Mouse (Mus musculus) liver, embryonic 14.5 days (tissue): ENCODE results near the gene Phxr2. TPM values are rescaled to one million over a fixed set of nuclear protein-coding genes. Genes with fewer than 3 reads are reported as not detected.
A peak's percentile ranks its signal among the peaks of the same experiment; 100 is the strongest.

Experiments used
- ATAC-seq: fragments of 200-750 bp; cut with Nextera tagmentation; 2 replicates; pipeline ENCODE4 v1.8.0; 2017; ENCODE audit warnings: moderate number of reproducible peaks, mild to moderate bottlenecking, moderate library complexity; ENCODE audit not compliant: insufficient read depth
- DNase-seq, 3 experiments: peaks; one replicate each; pipeline ENCODE4 v3.0.0-alpha.2; 2012 to 2013; ENCODE audit warnings: low read depth in 3 of 3, low spot score in 3 of 3
- H3K27ac ChIP-seq: fragments of 300-500 bp; sonication (generic); 2 replicates; pipeline ENCODE4 v1.5.1; 2014; ENCODE audit warnings: moderate library complexity, mild to moderate bottlenecking, control low read depth, inconsistent platforms
- H3K27me3 ChIP-seq: fragments of 300-500 bp; sonication (generic); 2 replicates; pipeline ENCODE4 v1.6.1; 2014; ENCODE audit warnings: mild to moderate bottlenecking, low read length, moderate library complexity; ENCODE audit not compliant: control insufficient read depth, insufficient read depth
- H3K36me3 ChIP-seq: fragments of 300-500 bp; sonication (generic); replicated peaks from 2 replicates; pipeline ENCODE4 v1.6.1; 2014; ENCODE audit warnings: low read depth; ENCODE audit not compliant: control insufficient read depth, insufficient read depth
- H3K4me1 ChIP-seq, 2 experiments: fragments of 200-500 bp in 1 of 2; fragments of 300-500 bp in 1 of 2; sonication (generic) in 1 of 2; replicated peaks; 2 replicates each; pipeline ENCODE4 v1.6.1; 2012 to 2014; ENCODE audit warnings: antibody characterized with exemption in 1 of 2, inconsistent platforms in 1 of 2, low read length in 1 of 2; ENCODE audit not compliant: control insufficient read depth in 2 of 2, insufficient read depth in 2 of 2
- H3K4me2 ChIP-seq: fragments of 300-500 bp; sonication (generic); 2 replicates; pipeline ENCODE4 v1.6.1; 2014; ENCODE audit warnings: low read depth, mild to moderate bottlenecking, control low read depth, moderate library complexity
- H3K4me3 ChIP-seq, 2 experiments: fragments of 200-500 bp in 1 of 2; fragments of 300-500 bp in 1 of 2; sonication (generic) in 1 of 2; 2 replicates each; pipeline ENCODE4 v1.5.1; 2012 to 2014; ENCODE audit warnings: low read depth in 2 of 2, low read length in 2 of 2, mild to moderate bottlenecking in 2 of 2, control low read depth in 1 of 2, inconsistent platforms in 1 of 2, moderate library complexity in 1 of 2; ENCODE audit not compliant: insufficient read depth in 1 of 2
- H3K9ac ChIP-seq: fragments of 300-500 bp; sonication (generic); replicated peaks from 2 replicates; pipeline ENCODE4 v1.6.1; 2014; ENCODE audit warnings: mild to moderate bottlenecking, control low read depth, moderate library complexity
- H3K9me3 ChIP-seq: fragments of 300-500 bp; sonication (generic); 2 replicates; pipeline ENCODE4 v1.6.1; 2016; ENCODE audit warnings: low read length, mixed read lengths; ENCODE audit not compliant: control insufficient read depth
- CTCF ChIP-seq: IDR thresholded peaks from 2 replicates; pipeline ENCODE4 v1.5.1; 2016; ENCODE audit warnings: antibody characterized with exemption, low read depth, control low read depth
- EP300 ChIP-seq: IDR thresholded peaks from 2 replicates; pipeline ENCODE4 v1.6.1; 2016; ENCODE audit warnings: antibody characterized with exemption, low read depth
- WGBS: fragments of 180-500 bp; shearing (Covaris S2); extraction: QIAGEN DNeasy Blood & Tissue Kit; methylation state at CpG from one replicate; pipeline ENCODE4 v1.1.7; 2014; ENCODE audit not compliant: insufficient replicate concordance; 5-methylcytosine and 5-hydroxymethylcytosine counted together
- polyA plus RNA-seq, 2 experiments: library from polyadenylated mRNA; depleted of rRNA in 1 of 2; stranded (reverse) in 1 of 2; unstranded in 1 of 2; fragments of >200 nt; fragmentation: Nextera tagmentation in 1 of 2; extraction: Ambion mirVana in 1 of 2; gene quantifications; 2 replicates each; pipeline versions ENCODE4 v1.2.1 to v1.2.3; 2012 to 2014

Phxr2 gene
- polyA plus RNA-seq, 2 experiments, result not detected

DNA sequence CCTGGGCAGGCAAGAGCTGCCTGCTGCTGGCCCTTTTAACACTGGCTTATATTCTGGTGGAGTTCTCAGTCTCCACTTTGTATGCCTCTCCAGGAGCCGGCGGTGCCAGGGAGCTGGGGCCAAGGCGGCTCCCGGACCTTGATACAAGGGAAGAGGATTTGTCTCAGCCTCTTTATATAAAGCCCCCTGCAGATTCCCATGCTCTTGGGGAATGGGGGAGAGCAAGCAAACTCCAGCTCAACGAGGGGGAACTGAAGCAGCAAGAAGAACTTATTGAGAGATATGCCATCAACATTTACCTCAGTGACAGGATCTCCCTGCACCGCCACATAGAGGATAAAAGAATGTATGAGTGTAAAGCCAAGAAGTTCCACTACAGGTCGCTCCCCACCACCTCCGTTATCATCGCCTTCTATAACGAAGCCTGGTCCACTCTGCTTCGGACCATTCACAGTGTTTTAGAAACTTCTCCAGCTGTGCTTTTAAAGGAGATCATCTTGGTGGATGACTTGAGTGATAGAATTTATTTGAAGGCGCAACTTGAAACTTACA is 17.6 kb downstream of the Phxr2 start:
- peak overlapping the region; percentile 96 for H3K4me2 ChIP-seq
- H3K36me3 ChIP-seq, result no peaks in the 10 kb centered on the region; the same call in 1 of the 2 replicates
- TF ChIP-seq EP300 (no peak), CTCF (no peak)
- ATAC-seq (no peak), DNase-seq (no peak)
- 46% methylated on average over 12 of the region's 12 CpGs for WGBS
- no peaks in the 10 kb centered on the region for H3K27me3 ChIP-seq
- peak overlapping the region; percentile 97 to 98 for H3K4me3 ChIP-seq
- peaks cover 0 to 5% of the 10 kb centered on the region in 2 experiments; a peak in 2 of 4 replicates for H3K4me1 ChIP-seq
- no peak overlapping the region for H3K27ac ChIP-seq
- H3K9me3 ChIP-seq, result no peaks in the 10 kb centered on the region
- H3K9ac ChIP-seq, result peak overlapping the region; percentile 80

DNA sequence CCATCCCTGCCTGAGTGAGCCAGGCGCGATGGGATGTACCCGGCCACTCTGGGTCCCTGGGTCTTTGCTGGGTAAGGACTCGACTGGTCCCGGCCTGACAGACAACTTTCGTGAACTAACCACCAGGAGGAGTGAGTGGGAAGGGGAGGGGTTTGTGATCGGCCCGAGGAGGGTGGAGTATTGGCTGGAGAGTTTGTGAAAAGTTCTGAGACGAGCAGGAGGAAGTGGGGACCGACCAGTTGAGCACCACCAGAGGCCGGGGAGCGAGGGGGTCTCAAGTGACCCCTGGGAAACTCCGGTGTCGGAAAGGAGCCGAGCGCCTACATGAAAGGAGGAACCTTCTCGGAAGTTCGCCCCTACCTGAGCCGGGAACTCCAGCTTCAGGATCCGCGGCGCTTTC is 18.2 kb downstream of the Phxr2 start, which contains the start of gene Galnt4:
Galnt4 (plus strand) TSS at position 196 of the 400 bp plus-strand sequence.
- Histone ChIP-seq H3K9ac (peak within 1 kb of the TSS; percentile 80), H3K4me3 (peak within 1 kb of the TSS; percentile 97 to 98), H3K4me2 (peak within 1 kb of the TSS; percentile 96), H3K4me1 (peaks cover 0 to 5% of the 10 kb centered on the region in 2 experiments; a peak in 2 of 4 replicates), H3K27me3 (no peaks in the 10 kb centered on the region), H3K9me3 (no peaks in the 10 kb centered on the region), H3K27ac (peak within 1 kb of the TSS; percentile 52), H3K36me3 (no peaks in the 10 kb centered on the region; the same call in 1 of the 2 replicates)
- WGBS, result under 1% methylated on average over 22 of the region's 22 CpGs
- DNase-seq, result peak; percentile 73 to 80 (median 75)
- ATAC-seq, result peak; percentile 79
- peak; percentile 90 for TF ChIP-seq CTCF
- no peak for TF ChIP-seq EP300

DNA sequence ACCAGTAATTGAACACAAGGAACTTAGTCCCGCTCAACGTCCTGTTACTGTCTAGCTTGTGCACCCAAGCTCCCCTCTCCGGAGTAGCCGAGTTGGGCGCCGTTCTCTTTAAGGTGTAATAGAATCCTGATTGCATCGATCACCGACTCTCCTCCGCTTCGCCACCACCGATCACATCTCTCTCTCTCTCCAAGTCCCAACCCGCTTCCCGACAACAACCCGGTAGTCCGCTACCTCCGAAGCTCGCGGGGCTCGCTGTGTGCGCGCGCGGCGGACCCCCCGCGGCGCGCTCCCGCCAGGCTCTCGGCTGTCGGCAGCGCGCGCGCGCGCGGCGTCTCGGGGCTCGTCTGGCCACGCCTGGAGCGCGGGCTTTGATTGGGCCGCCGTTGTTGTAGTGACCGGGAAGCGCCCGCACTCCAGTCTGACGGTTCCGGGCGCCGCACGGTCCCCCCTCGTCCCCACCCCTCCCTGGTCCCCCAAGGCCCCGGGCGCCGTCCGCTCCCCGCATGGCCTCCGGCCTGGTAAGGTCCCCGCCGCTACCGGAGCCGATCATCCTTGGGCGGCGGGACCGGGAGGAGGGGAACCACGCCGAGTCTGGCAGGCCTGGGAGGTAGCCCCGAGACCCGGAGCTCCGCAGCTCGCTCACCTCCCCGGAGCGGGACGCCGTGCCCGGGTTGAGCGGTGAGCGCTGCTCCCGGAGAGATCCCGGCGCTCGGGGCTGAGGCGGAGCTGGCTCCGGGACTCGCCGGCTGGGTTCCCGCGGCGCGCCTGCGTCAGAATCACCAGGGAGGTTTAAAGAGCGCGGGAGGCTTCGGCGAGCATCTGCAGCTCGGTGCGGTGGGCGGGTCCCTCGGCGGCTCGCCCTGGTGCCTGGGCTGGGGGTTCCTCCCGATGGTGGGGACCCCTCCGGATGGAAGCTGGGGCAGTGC is 19.2 kb downstream of the Phxr2 start, which contains the start of gene Poc1b:
Poc1b (plus strand) TSS at position 334 of the 929 bp plus-strand sequence.
- WGBS, result under 1% methylated on average over 103 of the region's 106 CpGs
- peak within 1 kb of the TSS; percentile 96 for H3K4me2 ChIP-seq
- no peaks in the 10 kb centered on the region for H3K9me3 ChIP-seq
- no peak for TF ChIP-seq EP300
- TF ChIP-seq CTCF, result no peak
- H3K4me1 ChIP-seq, result peaks cover 0 to 5% of the 10 kb centered on the region in 2 experiments; a peak in 2 of 4 replicates
- H3K27ac ChIP-seq, result peak within 1 kb of the TSS; percentile 52
- ATAC-seq, result peak; percentile 88
- H3K36me3 ChIP-seq, result no peaks in the 10 kb centered on the region; the same call in 1 of the 2 replicates
- peak within 1 kb of the TSS; percentile 97 to 98 for H3K4me3 ChIP-seq
- H3K27me3 ChIP-seq, result no peaks in the 10 kb centered on the region
- H3K9ac ChIP-seq, result peak within 1 kb of the TSS; percentile 80
- DNase-seq, result peak; percentile 67 to 72 (median 71)

DNA sequence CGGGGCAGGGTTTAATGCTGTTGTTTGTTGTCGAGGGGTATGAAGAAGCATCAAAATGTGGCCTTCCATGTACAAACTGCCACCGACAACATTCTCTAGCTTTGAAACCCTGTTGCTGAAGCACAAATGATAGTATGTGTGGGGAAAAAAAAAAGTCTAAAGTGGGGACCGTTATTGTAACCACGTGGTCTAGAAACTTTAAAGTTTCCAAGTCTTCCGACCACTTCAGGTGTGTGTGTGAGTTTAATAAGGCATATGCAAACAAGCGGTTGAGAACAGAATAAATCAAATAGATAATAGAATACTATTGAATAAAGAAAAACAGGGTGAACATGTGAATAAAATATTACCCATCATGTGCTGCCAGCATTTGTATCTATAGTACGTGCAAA is 19.8 kb downstream of the Phxr2 start:
- Histone ChIP-seq H3K27me3 (no peaks in the 10 kb centered on the region), H3K4me1 (peaks cover 0 to 5% of the 10 kb centered on the region in 2 experiments; a peak in 2 of 4 replicates), H3K9ac (peak overlapping the region; percentile 80), H3K27ac (no peak overlapping the region), H3K9me3 (no peaks in the 10 kb centered on the region), H3K4me3 (peak overlapping the region; percentile 97 to 98), H3K36me3 (no peaks in the 10 kb centered on the region; the same call in 1 of the 2 replicates), H3K4me2 (peak overlapping the region; percentile 96)
- no peak for TF ChIP-seq EP300
- 35% methylated on average over 8 of the region's 8 CpGs for WGBS
- ATAC-seq (no peak), DNase-seq (no peak)

DNA sequence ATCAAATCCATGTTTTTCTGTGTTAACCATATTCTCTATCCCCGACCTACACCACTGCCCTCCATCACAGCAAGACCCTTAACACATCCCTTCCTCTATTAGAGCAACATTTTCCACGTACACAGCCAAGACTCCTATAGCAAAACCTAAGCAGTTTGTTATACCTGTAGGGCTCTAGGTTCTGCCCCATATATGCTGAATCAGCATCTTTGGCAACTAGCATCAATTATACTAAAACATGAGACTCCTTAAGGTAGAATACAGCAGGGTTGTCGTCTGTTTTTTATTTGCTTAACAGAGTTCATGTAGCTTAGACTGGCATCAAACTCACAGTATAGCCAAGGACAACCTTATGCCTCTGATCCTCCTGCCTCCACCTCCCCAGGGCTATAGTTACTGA is 20.6 kb downstream of the Phxr2 start:
- H3K9me3 ChIP-seq, result no peaks in the 10 kb centered on the region
- H3K27me3 ChIP-seq, result no peaks in the 10 kb centered on the region
- H3K36me3 ChIP-seq, result no peaks in the 10 kb centered on the region; the same call in 1 of the 2 replicates
- H3K9ac ChIP-seq, result no peak overlapping the region
- H3K4me3 ChIP-seq, result peak overlapping the region in 1 of 2 experiments; percentile 98; a peak in 1 of 4 replicates
- no peak overlapping the region for H3K27ac ChIP-seq
- TF ChIP-seq EP300 (no peak), CTCF (no peak)
- peak overlapping the region; percentile 96 for H3K4me2 ChIP-seq
- no peak for DNase-seq
- 64% methylated on average over 3 of the region's 3 CpGs for WGBS
- peaks cover 0 to 5% of the 10 kb centered on the region in 2 experiments; a peak in 2 of 4 replicates for H3K4me1 ChIP-seq
- ATAC-seq, result no peak
